Mouse (Mus musculus): ENCODE data around the gene Rhoj.
"Not testable (repeated sequence)": the region's sequence is repeated elsewhere in the genome, so short reads cannot be mapped to it uniquely, and the experiment has no call there.

- TF ChIP-seq CTCF (IDR thresholded peaks at IDR 0.05; ENCODE audit: extremely low read depth, insufficient read length, insufficient replicate concordance, low read depth, low read length); POLR2A (IDR thresholded peaks at IDR 0.05; ENCODE audit: low read depth, low read length): not testable (repeated sequence)
Observed at GRCm38 (mm10) chr12:75432400-75432799, 124.3 kb downstream of the Rhoj start.
